Mouse (Mus musculus): ENCODE measurements around the gene Cask. TPM values are rescaled to one million over a fixed set of nuclear protein-coding genes. Genes with fewer than 3 reads are reported as not detected.

Gene Cask
- polyA plus RNA-seq (2015; fragmentation: Nextera tagmentation; extraction: Ambion mirVana): 62.8 and 65.6 TPM in 2 replicates

GRCm38 (mm10) chrX:13851285-13851684 is at the start of gene Cask:
Gene Cask (minus strand): TSS chrX:13851367.
- ATAC-seq: no peak
- Histone ChIP-seq H3K4me1 (ENCODE audit: control insufficient read depth, insufficient read depth, low read depth, low read length) (no peaks in the 10 kb centered on the region), H3K9ac (ENCODE audit: low read depth, low read length) (no peak within 1 kb of the TSS), H3K4me3 (ENCODE audit: low read length) (no peak within 1 kb of the TSS), H3K27me3 (replicated peaks; ENCODE audit: control insufficient read depth, insufficient read depth, low read length) (no peaks in the 10 kb centered on the region), H3K9me3 (ENCODE audit: control insufficient read depth, low read length) (no peaks in the 10 kb centered on the region), H3K27ac (ENCODE audit: low read depth, low read length) (no peak within 1 kb of the TSS), H3K36me3 (ENCODE audit: control insufficient read depth, insufficient read depth, low read length) (no peaks in the 10 kb centered on the region), H3K4me2 (ENCODE audit: low read length) (no peak within 1 kb of the TSS)
- 55% methylated on average over 4 of the region's 4 CpGs for WGBS

DNA sequence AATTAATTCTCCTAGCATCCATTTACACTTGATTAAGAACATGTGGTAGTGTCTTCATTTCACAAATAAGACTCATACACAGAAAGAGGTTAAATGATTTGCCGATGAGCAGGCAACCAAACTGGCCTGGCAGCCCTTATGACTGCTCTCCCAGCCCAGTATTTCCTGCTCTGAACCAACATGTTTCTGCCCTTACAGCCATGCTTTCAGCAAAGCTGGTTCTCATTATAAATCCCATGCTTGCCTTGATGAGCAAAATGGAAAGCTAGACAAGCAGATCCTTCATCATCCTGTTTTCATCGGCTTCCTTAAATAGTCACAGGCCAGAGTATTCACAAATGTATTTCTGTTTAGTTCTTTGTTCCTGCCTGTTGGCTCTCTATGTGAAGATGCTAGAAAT is 38.8 kb upstream of the Cask start:
- H3K4me3 ChIP-seq (ENCODE audit: low read length): no peak overlapping the region
- H3K27me3 ChIP-seq (replicated peaks; ENCODE audit: control insufficient read depth, insufficient read depth, low read length): no peaks in the 10 kb centered on the region
- no peaks in the 10 kb centered on the region for H3K36me3 ChIP-seq (ENCODE audit: control insufficient read depth, insufficient read depth, low read length)
- H3K4me1 ChIP-seq (ENCODE audit: control insufficient read depth, insufficient read depth, low read depth, low read length): no peaks in the 10 kb centered on the region
- H3K27ac ChIP-seq (ENCODE audit: low read depth, low read length): no peak overlapping the region
- ATAC-seq: no peak
- 65% methylated on average over 2 of the region's 2 CpGs for WGBS
- no peak overlapping the region for H3K4me2 ChIP-seq (ENCODE audit: low read length)
- no peak overlapping the region for H3K9ac ChIP-seq (ENCODE audit: low read depth, low read length)
- H3K9me3 ChIP-seq (ENCODE audit: control insufficient read depth, low read length): no peaks in the 10 kb centered on the region

GRCm38 (mm10) chrX:13884348-13884747 is 33.2 kb upstream of the Cask start:
- Histone ChIP-seq H3K9ac (ENCODE audit: low read depth, low read length) (no peak overlapping the region), H3K27ac (ENCODE audit: low read depth, low read length) (no peak overlapping the region), H3K4me1 (ENCODE audit: control insufficient read depth, insufficient read depth, low read depth, low read length) (no peaks in the 10 kb centered on the region), H3K36me3 (ENCODE audit: control insufficient read depth, insufficient read depth, low read length) (no peaks in the 10 kb centered on the region), H3K9me3 (ENCODE audit: control insufficient read depth, low read length) (no peaks in the 10 kb centered on the region), H3K4me2 (ENCODE audit: low read length) (no peak overlapping the region), H3K4me3 (ENCODE audit: low read length) (no peak overlapping the region), H3K27me3 (replicated peaks; ENCODE audit: control insufficient read depth, insufficient read depth, low read length) (no peaks in the 10 kb centered on the region)
- no peak for ATAC-seq
- 74% methylated on average over 1 of the region's 1 CpGs for WGBS

DNA sequence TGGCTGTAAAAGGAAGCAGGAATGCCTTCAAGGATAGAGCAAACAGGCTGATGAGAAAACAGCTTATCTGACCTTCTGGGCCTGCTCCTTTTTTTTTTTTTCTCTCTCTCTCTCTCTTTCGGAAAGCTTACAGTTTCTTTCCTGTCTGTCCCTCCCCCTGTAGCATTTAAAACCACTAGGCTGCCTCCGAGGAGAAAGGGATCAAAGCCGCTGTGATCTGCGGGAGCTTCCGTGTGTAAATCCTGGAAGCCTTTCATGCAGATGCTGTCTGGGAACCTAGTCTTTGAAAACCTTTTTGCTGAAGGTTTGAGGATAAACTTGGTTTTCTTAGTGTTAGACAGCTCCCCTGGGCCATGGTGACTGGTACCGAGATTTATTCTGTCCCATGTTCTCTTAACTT is 30.8 kb upstream of the Cask start:
- H3K27ac ChIP-seq (ENCODE audit: low read depth, low read length): no peak overlapping the region
- no peaks in the 10 kb centered on the region for H3K36me3 ChIP-seq (ENCODE audit: control insufficient read depth, insufficient read depth, low read length)
- no peak overlapping the region for H3K9ac ChIP-seq (ENCODE audit: low read depth, low read length)
- 16% methylated on average over 6 of the region's 6 CpGs for WGBS
- H3K9me3 ChIP-seq (ENCODE audit: control insufficient read depth, low read length): no peaks in the 10 kb centered on the region
- H3K4me3 ChIP-seq (ENCODE audit: low read length): no peak overlapping the region
- no peaks in the 10 kb centered on the region for H3K4me1 ChIP-seq (ENCODE audit: control insufficient read depth, insufficient read depth, low read depth, low read length)
- ATAC-seq: no peak
- no peak overlapping the region; the same call in 1 of the 2 replicates for H3K4me2 ChIP-seq (ENCODE audit: low read length)
- no peaks in the 10 kb centered on the region for H3K27me3 ChIP-seq (replicated peaks; ENCODE audit: control insufficient read depth, insufficient read depth, low read length)

DNA sequence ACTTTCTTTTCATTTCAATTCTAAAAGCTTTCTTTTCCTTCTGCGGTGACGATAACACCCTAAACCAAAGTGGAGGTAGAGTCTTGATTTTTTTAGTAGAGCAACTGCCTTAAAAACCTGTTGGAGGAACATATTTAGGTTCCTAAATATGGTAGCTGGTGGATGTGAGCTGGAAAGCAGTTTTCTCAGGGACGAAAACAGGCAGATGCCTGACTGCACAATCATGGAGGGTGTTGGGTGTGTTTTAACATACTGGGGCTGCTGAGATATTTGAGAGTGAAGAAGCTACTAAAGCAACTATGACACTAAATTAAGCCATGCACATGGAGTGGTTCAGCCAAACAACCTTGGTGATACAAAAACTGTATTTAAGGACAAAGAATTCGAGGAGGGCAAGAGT is 9.0 kb upstream of the Cask start:
- Histone ChIP-seq H3K27me3 (replicated peaks; ENCODE audit: control insufficient read depth, insufficient read depth, low read length) (no peaks in the 10 kb centered on the region), H3K4me3 (ENCODE audit: low read length) (no peak overlapping the region), H3K9me3 (ENCODE audit: control insufficient read depth, low read length) (no peaks in the 10 kb centered on the region), H3K4me2 (ENCODE audit: low read length) (no peak overlapping the region), H3K36me3 (ENCODE audit: control insufficient read depth, insufficient read depth, low read length) (no peaks in the 10 kb centered on the region), H3K27ac (ENCODE audit: low read depth, low read length) (no peak overlapping the region), H3K4me1 (ENCODE audit: control insufficient read depth, insufficient read depth, low read depth, low read length) (no peaks in the 10 kb centered on the region), H3K9ac (ENCODE audit: low read depth, low read length) (no peak overlapping the region)
- no peak for ATAC-seq
- 85% methylated on average over 4 of the region's 4 CpGs for WGBS

DNA sequence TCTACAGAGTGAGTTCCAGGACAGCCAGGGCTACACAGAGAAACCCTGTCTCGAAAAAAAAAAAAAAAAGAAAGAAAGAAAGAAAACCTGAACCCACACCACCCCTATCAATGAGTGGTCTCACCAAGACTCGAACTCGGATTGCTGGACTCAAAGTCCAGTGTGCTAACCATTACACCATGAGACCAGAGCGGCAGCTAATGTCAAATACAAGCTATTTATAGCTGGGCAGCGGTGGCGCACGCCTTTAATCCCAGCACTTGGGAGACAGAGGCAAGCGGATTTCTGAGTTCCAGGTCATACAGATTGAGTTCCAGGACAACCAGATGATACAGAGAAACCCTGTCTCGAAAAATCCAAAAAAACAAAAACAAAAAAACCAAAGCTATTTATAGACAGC is 7.9 kb upstream of the Cask start:
- WGBS: 84% methylated on average over 9 of the region's 9 CpGs
- no peaks in the 10 kb centered on the region for H3K27me3 ChIP-seq (replicated peaks; ENCODE audit: control insufficient read depth, insufficient read depth, low read length)
- H3K9ac ChIP-seq (ENCODE audit: low read depth, low read length): no peak overlapping the region
- ATAC-seq: no peak
- no peak overlapping the region for H3K4me2 ChIP-seq (ENCODE audit: low read length)
- no peaks in the 10 kb centered on the region for H3K9me3 ChIP-seq (ENCODE audit: control insufficient read depth, low read length)
- no peak overlapping the region for H3K27ac ChIP-seq (ENCODE audit: low read depth, low read length)
- H3K36me3 ChIP-seq (ENCODE audit: control insufficient read depth, insufficient read depth, low read length): no peaks in the 10 kb centered on the region
- H3K4me3 ChIP-seq (ENCODE audit: low read length): no peak overlapping the region
- H3K4me1 ChIP-seq (ENCODE audit: control insufficient read depth, insufficient read depth, low read depth, low read length): no peaks in the 10 kb centered on the region

DNA sequence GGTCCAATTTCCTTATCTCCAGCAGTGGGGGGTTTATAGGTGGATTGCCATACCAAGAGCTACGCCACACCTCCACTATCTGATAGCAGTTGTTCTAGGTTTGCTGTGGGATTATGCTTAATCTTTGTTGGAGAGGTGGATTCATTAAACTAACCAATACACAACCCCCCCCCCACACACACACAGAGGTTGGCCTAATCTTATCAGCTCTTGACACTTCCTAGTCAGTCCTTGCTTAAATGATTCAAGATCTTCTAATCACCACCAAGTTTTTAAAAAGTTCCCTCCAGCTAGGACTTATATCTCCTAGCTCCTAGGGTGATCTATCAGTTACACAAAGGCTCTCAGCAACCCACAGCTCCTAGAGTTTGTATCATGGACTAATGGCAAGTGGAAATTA is 2.7 kb downstream of the Cask start:
- H3K4me1 ChIP-seq (ENCODE audit: control insufficient read depth, insufficient read depth, low read depth, low read length): no peaks in the 10 kb centered on the region
- H3K27me3 ChIP-seq (replicated peaks; ENCODE audit: control insufficient read depth, insufficient read depth, low read length): no peaks in the 10 kb centered on the region
- no peaks in the 10 kb centered on the region for H3K9me3 ChIP-seq (ENCODE audit: control insufficient read depth, low read length)
- no peaks in the 10 kb centered on the region for H3K36me3 ChIP-seq (ENCODE audit: control insufficient read depth, insufficient read depth, low read length)
- no peak overlapping the region for H3K27ac ChIP-seq (ENCODE audit: low read depth, low read length)
- WGBS: 92% methylated on average over 1 of the region's 1 CpGs
- ATAC-seq: no peak
- H3K4me2 ChIP-seq (ENCODE audit: low read length): no peak overlapping the region
- no peak overlapping the region for H3K9ac ChIP-seq (ENCODE audit: low read depth, low read length)
- no peak overlapping the region for H3K4me3 ChIP-seq (ENCODE audit: low read length)

DNA sequence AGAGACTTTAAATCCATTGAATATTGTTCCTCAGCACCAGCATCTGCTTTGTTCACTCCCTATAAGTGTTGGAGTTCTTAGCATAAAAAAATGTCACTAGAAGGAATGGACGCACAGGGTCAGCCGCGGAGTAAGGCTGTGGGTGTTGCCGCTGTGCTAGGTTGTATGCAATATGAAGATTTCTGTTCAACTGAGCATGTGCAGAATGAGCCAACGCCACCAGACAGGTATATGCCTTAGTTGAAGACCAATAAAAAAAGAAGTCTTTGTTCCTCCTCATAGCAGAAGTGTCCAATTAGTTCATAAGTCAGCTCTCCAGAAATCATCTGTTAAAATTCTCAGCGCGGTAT is 3.7 kb downstream of the Cask start:
- peak; percentile 63 for ATAC-seq
- Histone ChIP-seq H3K27ac (ENCODE audit: low read depth, low read length) (peak overlapping the region; percentile 91), H3K27me3 (replicated peaks; ENCODE audit: control insufficient read depth, insufficient read depth, low read length) (no peaks in the 10 kb centered on the region), H3K4me2 (ENCODE audit: low read length) (peak overlapping the region; percentile 54), H3K4me3 (ENCODE audit: low read length) (peak overlapping the region; percentile 61), H3K4me1 (ENCODE audit: control insufficient read depth, insufficient read depth, low read depth, low read length) (no peaks in the 10 kb centered on the region; the same call in 1 of the 2 replicates), H3K9me3 (ENCODE audit: control insufficient read depth, low read length) (no peaks in the 10 kb centered on the region), H3K36me3 (ENCODE audit: control insufficient read depth, insufficient read depth, low read length) (no peaks in the 10 kb centered on the region), H3K9ac (ENCODE audit: low read depth, low read length) (peak overlapping the region; percentile 65)
- WGBS: 22% methylated on average over 7 of the region's 7 CpGs

GRCm38 (mm10) chrX:13846653-13847501 is 4.3 kb downstream of the Cask start:
- WGBS: 21% methylated on average over 24 of the region's 59 CpGs
- Histone ChIP-seq H3K27me3 (replicated peaks; ENCODE audit: control insufficient read depth, insufficient read depth, low read length) (no peaks in the 10 kb centered on the region), H3K4me2 (ENCODE audit: low read length) (peak overlapping the region; percentile 54), H3K9me3 (ENCODE audit: control insufficient read depth, low read length) (no peaks in the 10 kb centered on the region), H3K4me1 (ENCODE audit: control insufficient read depth, insufficient read depth, low read depth, low read length) (no peaks in the 10 kb centered on the region; the same call in 1 of the 2 replicates), H3K9ac (ENCODE audit: low read depth, low read length) (peak overlapping the region; percentile 65), H3K4me3 (ENCODE audit: low read length) (peak overlapping the region; percentile 61), H3K27ac (ENCODE audit: low read depth, low read length) (peak overlapping the region; percentile 96), H3K36me3 (ENCODE audit: control insufficient read depth, insufficient read depth, low read length) (no peaks in the 10 kb centered on the region)
- ATAC-seq: peak; percentile 94

Measured in hindbrain, embryonic 16.5 days (tissue).